Mouse (Mus musculus) olfactory bulb, adult 2 months (tissue): ENCODE results near the gene Slc1a5.

ENCODE experiments used
- CTCF ChIP-seq: fragments of 200-500 bp; IDR thresholded peaks from 2 replicates; pipeline ENCODE4 v1.5.1; 2012; ENCODE audit warnings: low read depth, mild to moderate bottlenecking, low read length, moderate library complexity; ENCODE audit not compliant: insufficient read depth
- POLR2A ChIP-seq: fragments of 200-500 bp; IDR thresholded peaks from 2 replicates; pipeline ENCODE4 v1.6.1; 2012; ENCODE audit warnings: mild to moderate bottlenecking, low read depth, low read length, moderate library complexity; ENCODE audit not compliant: insufficient read depth

GRCm38 (mm10) chr7:16812505-16812904, 31.4 kb downstream of the Slc1a5 start:
- TF ChIP-seq CTCF (no peak), POLR2A (no peak)
